Mouse (Mus musculus) hindbrain, embryonic 11.5 days (tissue): Measurements from ENCODE around the gene Zfp319. TPM values are rescaled to one million over a fixed set of nuclear protein-coding genes. Genes with fewer than 3 reads are reported as not detected.

ENCODE experiments used
- ATAC-seq: fragments of 200-750 bp; cut with Nextera tagmentation; 2 replicates; pipeline ENCODE4 v1.8.0; 2017; ENCODE audit warnings: mild to moderate bottlenecking, moderate TSS enrichment, moderate library complexity; ENCODE audit not compliant: low FRiP score
- DNase-seq: peaks from one replicate; pipeline ENCODE4 v3.0.0-alpha.2; 2015; ENCODE audit warnings: low spot score
- H3K27ac ChIP-seq: fragments of 300-500 bp; sonication (generic); 2 replicates; pipeline ENCODE4 v1.5.1; 2014; ENCODE audit warnings: mild to moderate bottlenecking, low read depth, low read length
- H3K27me3 ChIP-seq: fragments of 300-500 bp; sonication (generic); 2 replicates; pipeline ENCODE4 v1.6.1; 2014; ENCODE audit warnings: mild to moderate bottlenecking, low read length, moderate library complexity, mixed read lengths; ENCODE audit not compliant: control insufficient read depth, insufficient read depth
- H3K36me3 ChIP-seq: fragments of 300-500 bp; sonication (generic); 2 replicates; pipeline ENCODE4 v1.6.1; 2014; ENCODE audit warnings: mild to moderate bottlenecking, low read length, moderate library complexity, mixed read lengths; ENCODE audit not compliant: control insufficient read depth, insufficient read depth
- H3K4me1 ChIP-seq: fragments of 300-500 bp; sonication (generic); replicated peaks from 2 replicates; pipeline ENCODE4 v1.6.1; 2014; ENCODE audit warnings: low read length, mixed read lengths; ENCODE audit not compliant: control insufficient read depth, insufficient read depth
- H3K4me2 ChIP-seq: fragments of 300-500 bp; sonication (generic); replicated peaks from 2 replicates; pipeline ENCODE4 v1.6.1; 2014; ENCODE audit warnings: mild to moderate bottlenecking, low read depth, low read length
- H3K4me3 ChIP-seq: fragments of 300-500 bp; sonication (generic); 2 replicates; pipeline ENCODE4 v1.5.1; 2014; ENCODE audit warnings: low read depth, low read length
- H3K9ac ChIP-seq: fragments of 300-500 bp; sonication (generic); 2 replicates; pipeline ENCODE4 v1.6.1; 2014; ENCODE audit warnings: low read depth, low read length
- H3K9me3 ChIP-seq: fragments of 300-500 bp; sonication (generic); 2 replicates; pipeline ENCODE4 v1.6.1; 2016; ENCODE audit warnings: low read length; ENCODE audit not compliant: control insufficient read depth
- WGBS: fragments of 180-500 bp; shearing (Covaris S2); extraction: QIAGEN DNeasy Blood & Tissue Kit; methylation state at CpG from one replicate; pipeline ENCODE4 v1.1.7; 2014; 5-methylcytosine and 5-hydroxymethylcytosine counted together
- polyA plus RNA-seq: library from polyadenylated mRNA; unstranded; fragments of >200 nt; fragmentation: Nextera tagmentation; extraction: Ambion mirVana; gene quantifications from 2 replicates; pipeline ENCODE4 v1.2.1, GENCODE M21; 2014

Gene Zfp319
- polyA plus RNA-seq, 1 experiment from 2014 or later = 8.9 TPM

DNA sequence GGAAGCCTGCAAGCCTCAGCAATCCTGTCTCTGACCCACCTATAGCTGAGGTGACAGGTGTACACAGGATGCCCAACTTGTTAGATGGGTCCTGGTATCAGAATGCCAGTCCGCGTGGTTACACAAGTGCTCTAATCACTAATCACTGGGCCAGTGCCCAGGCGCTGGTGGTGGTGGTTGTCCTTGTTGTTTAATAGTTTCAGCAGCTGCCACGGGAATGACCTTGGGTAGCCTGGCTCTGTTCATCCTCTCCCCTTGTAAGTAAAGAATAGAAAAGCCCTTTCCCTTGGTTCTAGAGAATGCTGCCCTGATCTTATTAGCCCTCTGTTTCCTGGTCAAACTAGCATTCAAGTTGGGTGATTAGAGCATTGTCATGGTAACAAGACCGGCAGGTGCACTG lies 10.0 kb upstream of the Zfp319 start:
- Histone ChIP-seq H3K36me3 (no peaks in the 10 kb centered on the region), H3K4me3 (no peak overlapping the region), H3K27me3 (no peaks in the 10 kb centered on the region), H3K9ac (no peak overlapping the region), H3K4me2 (no peak overlapping the region), H3K4me1 (no peaks in the 10 kb centered on the region), H3K9me3 (no peaks in the 10 kb centered on the region), H3K27ac (no peak overlapping the region)
- WGBS = 71% methylated on average over 5 of the region's 5 CpGs
- ATAC-seq (no peak), DNase-seq (no peak)

GRCm38 (mm10) chr8:95336363-95336762 lies 4.6 kb upstream of the Zfp319 start:
- H3K36me3 ChIP-seq = no peaks in the 10 kb centered on the region
- H3K9ac ChIP-seq = no peak overlapping the region
- no peak for ATAC-seq
- no peak overlapping the region for H3K27ac ChIP-seq
- H3K4me2 ChIP-seq = no peak overlapping the region
- no peaks in the 10 kb centered on the region for H3K9me3 ChIP-seq
- H3K4me1 ChIP-seq = no peaks in the 10 kb centered on the region
- no peaks in the 10 kb centered on the region for H3K27me3 ChIP-seq
- no peak for DNase-seq
- no peak overlapping the region for H3K4me3 ChIP-seq

DNA sequence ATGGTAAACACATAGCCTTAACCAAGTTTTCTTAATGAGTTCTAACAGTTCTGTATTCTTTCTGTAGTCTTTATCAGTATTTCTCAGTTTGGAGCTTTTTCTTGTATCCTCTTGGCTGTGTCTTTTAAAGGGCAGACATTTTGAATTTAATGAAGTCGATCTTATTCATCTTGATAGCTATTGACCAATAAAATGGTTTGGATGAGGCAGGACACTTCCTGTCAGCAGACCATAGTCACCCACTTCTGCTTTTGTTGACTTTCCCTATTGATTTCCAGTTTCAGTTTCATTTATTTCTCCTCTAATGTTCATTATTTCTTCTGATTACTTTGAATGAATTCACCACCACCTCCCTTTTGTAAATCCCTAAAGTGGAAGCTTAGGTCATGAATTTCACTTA lies 4.0 kb upstream of the Zfp319 start:
- Histone ChIP-seq H3K27ac (no peak overlapping the region), H3K4me1 (no peaks in the 10 kb centered on the region), H3K9ac (no peak overlapping the region), H3K4me2 (no peak overlapping the region), H3K4me3 (no peak overlapping the region), H3K36me3 (no peaks in the 10 kb centered on the region), H3K27me3 (no peaks in the 10 kb centered on the region), H3K9me3 (no peaks in the 10 kb centered on the region)
- WGBS = 96% methylated on average over 1 of the region's 1 CpGs
- no peak for ATAC-seq
- DNase-seq = no peak

DNA sequence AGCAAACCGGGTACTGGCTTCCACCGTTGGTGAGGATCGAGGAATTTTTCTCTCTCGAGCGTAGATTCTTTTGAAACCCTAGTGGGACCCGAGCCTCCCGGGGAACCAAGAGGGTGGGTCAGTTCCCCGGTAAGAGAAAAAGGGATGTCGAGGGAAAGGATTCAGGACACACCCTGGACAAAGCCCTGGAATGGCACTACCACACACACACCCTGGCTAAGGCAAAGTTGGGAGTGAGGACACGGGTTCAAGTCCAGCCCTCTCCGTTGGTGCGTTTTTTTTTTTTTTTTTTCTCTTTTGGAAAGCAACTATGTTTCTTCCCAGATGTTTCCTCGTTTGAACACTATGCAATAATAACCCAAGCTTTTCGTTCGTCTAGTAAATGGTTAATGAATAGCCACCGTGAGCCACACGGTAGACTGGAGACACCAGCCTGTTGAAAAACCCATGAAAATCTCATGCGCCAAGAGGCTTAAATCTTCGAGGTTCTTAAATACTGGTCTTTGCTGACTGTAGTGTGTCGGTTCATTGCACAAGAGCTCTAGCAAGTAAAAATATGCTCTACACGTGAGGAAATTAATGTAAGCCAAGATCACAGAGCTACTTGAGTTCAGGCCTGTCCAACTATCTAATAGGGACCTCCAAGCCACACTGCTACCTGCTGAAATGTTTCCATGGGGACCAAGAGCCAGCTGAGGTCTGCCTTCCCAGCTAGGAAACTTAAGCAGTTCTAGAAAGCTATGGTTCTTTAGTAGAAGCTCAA lies 868 bp upstream of the Zfp319 start:
- Histone ChIP-seq H3K9me3 (no peaks in the 10 kb centered on the region), H3K4me3 (peak overlapping the region; percentile 56), H3K4me1 (0 out of 2 replicates have a peak, but pooled peaks cover 5% of the 10 kb centered on the region), H3K9ac (peak overlapping the region; percentile 85), H3K27me3 (no peaks in the 10 kb centered on the region), H3K27ac (peak overlapping the region; percentile 97), H3K4me2 (peak overlapping the region; percentile 84), H3K36me3 (peaks cover 7% of the 10 kb centered on the region; the same call in 1 of the 2 replicates)
- WGBS = 30% methylated on average over 21 of the region's 21 CpGs
- ATAC-seq (peak; percentile 57), DNase-seq (no peak)

DNA sequence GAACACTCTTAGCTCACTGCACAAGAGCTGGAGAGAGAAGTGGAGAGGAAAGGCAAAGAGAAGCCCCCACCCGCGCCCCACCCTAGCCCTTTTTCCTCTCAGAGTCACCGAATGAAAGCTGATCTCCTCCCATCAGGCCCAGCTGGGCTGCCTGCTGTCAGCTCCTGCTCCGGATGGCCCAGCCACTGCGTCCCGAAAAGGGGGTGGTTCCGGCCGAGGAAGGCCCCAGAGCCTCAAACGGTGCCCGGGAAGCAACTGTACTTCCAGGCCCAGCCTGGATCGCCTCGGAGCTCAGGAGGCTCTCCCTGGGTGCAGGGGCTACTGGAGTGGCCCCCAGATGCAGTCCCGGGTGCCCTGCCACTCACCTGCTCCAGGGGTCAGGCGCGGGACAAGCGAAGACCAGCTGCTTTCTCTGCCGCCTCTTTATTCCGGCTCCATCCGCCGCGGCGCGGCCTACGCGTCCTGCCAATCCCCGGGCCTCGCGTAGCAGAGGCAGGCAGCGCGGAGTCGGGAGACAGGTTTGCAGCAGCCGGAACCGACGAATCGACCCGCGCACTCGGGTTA lies 512 bp downstream of the Zfp319 start:
- DNase-seq (no peak), ATAC-seq (peak; percentile 59)
- Histone ChIP-seq H3K4me1 (0 out of 2 replicates have a peak, but pooled peaks cover 5% of the 10 kb centered on the region), H3K4me3 (peak overlapping the region; percentile 56), H3K27me3 (no peaks in the 10 kb centered on the region), H3K4me2 (peak overlapping the region; percentile 84), H3K9me3 (no peaks in the 10 kb centered on the region), H3K36me3 (peaks cover 10% of the 10 kb centered on the region; the same call in 1 of the 2 replicates), H3K9ac (peak overlapping the region; percentile 85), H3K27ac (peak overlapping the region; percentile 97)
- WGBS = 0% methylated on average over 35 of the region's 38 CpGs

DNA sequence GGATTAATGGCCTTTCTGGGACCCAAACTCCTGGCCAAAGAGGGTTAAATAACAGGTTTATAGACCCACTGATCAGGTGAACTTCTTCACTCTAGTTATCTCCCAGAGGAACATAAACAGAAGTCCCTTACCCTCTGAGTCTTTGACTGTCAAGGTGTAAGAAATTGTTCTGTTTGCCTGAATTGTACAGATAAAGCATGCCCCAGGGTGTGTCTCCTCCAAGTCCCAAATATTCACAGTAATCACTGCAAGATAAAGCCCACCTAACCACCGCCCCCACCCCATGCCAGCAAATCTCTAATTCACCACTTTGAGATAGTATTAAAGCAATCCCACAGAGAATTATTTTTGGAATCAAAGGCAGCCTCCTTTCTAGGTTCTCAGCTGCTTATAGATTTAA lies 1.4 kb downstream of the Zfp319 start:
- Histone ChIP-seq H3K27me3 (no peaks in the 10 kb centered on the region), H3K4me3 (peak overlapping the region; percentile 56), H3K4me2 (peak overlapping the region; percentile 84), H3K4me1 (peaks cover 5% of the 10 kb centered on the region; the same call in 1 of the 2 replicates), H3K9ac (peak overlapping the region; percentile 85), H3K9me3 (no peaks in the 10 kb centered on the region), H3K36me3 (peaks cover 12% of the 10 kb centered on the region; the same call in 1 of the 2 replicates), H3K27ac (no peak overlapping the region)
- DNase-seq (no peak), ATAC-seq (no peak)
- 96% methylated on average over 1 of the region's 1 CpGs for WGBS

DNA sequence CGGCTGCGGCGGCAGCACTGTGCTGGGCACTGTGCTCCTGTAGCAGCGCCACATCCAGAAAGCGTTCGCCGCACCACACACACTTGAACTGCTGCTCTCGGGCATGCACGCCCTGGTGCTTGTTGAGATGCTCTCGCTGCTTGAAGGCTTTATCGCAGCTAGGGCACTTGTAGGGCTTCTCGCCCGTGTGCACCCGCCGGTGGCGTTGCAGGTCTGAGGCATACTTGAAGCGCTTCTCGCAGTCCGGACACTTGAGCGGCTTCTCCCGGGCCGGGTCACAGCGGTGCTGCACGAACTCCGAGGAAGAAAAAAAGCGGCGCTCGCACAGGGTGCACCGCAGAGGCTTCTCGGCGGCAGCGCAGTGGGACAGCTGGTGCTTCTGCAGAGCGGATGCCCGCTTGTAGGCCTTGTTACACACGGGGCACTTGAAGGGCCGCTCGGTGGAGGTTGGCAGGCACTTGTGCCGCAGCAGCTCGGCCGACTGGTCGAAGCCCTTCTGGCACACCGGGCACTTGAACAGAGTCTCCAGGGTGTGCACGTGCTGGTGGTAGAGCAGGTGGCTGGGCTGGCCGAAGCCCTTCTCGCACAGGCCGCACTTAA lies 3.8 kb downstream of the Zfp319 start:
- Histone ChIP-seq H3K27me3 (no peaks in the 10 kb centered on the region), H3K9ac (no peak overlapping the region), H3K9me3 (no peaks in the 10 kb centered on the region), H3K4me3 (no peak overlapping the region), H3K4me2 (no peak overlapping the region), H3K4me1 (peaks cover 5% of the 10 kb centered on the region; the same call in 1 of the 2 replicates), H3K27ac (no peak overlapping the region; the same call in 1 of the 2 replicates), H3K36me3 (peaks cover 13% of the 10 kb centered on the region; the same call in 1 of the 2 replicates)
- WGBS = 83% methylated on average over 44 of the region's 46 CpGs
- ATAC-seq = no peak
- DNase-seq = no peak

GRCm38 (mm10) chr8:95326822-95327221 lies 4.9 kb downstream of the Zfp319 start:
- WGBS = 90% methylated on average over 5 of the region's 5 CpGs
- ATAC-seq (no peak), DNase-seq (no peak)
- no peaks in the 10 kb centered on the region for H3K9me3 ChIP-seq
- no peak overlapping the region for H3K4me3 ChIP-seq
- H3K27me3 ChIP-seq = no peaks in the 10 kb centered on the region
- no peak overlapping the region for H3K27ac ChIP-seq
- H3K4me2 ChIP-seq = no peak overlapping the region
- peaks cover 13% of the 10 kb centered on the region; the same call in 1 of the 2 replicates for H3K36me3 ChIP-seq
- H3K9ac ChIP-seq = no peak overlapping the region
- peaks cover 5% of the 10 kb centered on the region; the same call in 1 of the 2 replicates for H3K4me1 ChIP-seq
